Mouse (Mus musculus) CH12.LX (cell line): ENCODE measurements at regions not wholly inside any gene's neighbourhood (a gene's known extent, or its start where the extent isn't known, plus 50 kb on each side); places are given as distances from the start of the nearest gene placed in this dataset.

Source experiments
- DNase-seq: peaks from one replicate; pipeline ENCODE4 v3.0.0-alpha.2; 2013; ENCODE audit errors: extremely low read depth
- H3K27ac ChIP-seq: 2 replicates; pipeline ENCODE4 v1.5.1; 2012; ENCODE audit warnings: low read depth, mild to moderate bottlenecking, control low read depth, moderate library complexity; ENCODE audit not compliant: insufficient read depth
- H3K27me3 ChIP-seq: replicated peaks from 2 replicates; pipeline ENCODE3; 2012; ENCODE audit warnings: inconsistent platforms
- H3K36me3 ChIP-seq, 2 experiments: replicated peaks in 1 of 2; 2 replicates each; pipeline versions ENCODE3 to v1.6.1; 2012; ENCODE audit warnings: inconsistent platforms in 1 of 2, low read length in 1 of 2, mild to moderate bottlenecking in 1 of 2, mixed read lengths in 1 of 2, moderate library complexity in 1 of 2; ENCODE audit not compliant: control insufficient read depth in 1 of 2, insufficient read depth in 1 of 2
- H3K4me1 ChIP-seq, 2 experiments: 2 replicates each; pipeline ENCODE4 v1.6.1; 2012; ENCODE audit warnings: inconsistent platforms in 1 of 2, moderate library complexity in 1 of 2; ENCODE audit not compliant: insufficient read depth in 2 of 2, control insufficient read depth in 1 of 2
- H3K4me2 ChIP-seq: 2 replicates; pipeline ENCODE4 v1.6.1; 2012; ENCODE audit warnings: low read depth, mild to moderate bottlenecking, control low read depth; ENCODE audit not compliant: poor library complexity, insufficient read depth, severe bottlenecking
- H3K4me3 ChIP-seq, 3 experiments: fragments of 150-350 bp in 1 of 3; sonication (generic) in 1 of 3; replicated peaks in 1 of 3; 2 replicates each; pipeline versions ENCODE3 to v1.5.1; 2011 to 2012; ENCODE audit warnings: low read depth in 2 of 3, low read length in 2 of 3, mild to moderate bottlenecking in 2 of 3, moderate library complexity in 2 of 3, control low read depth in 1 of 3, improper control_type of control experiment in 1 of 3, inconsistent platforms in 1 of 3, mixed read lengths in 1 of 3; ENCODE audit not compliant: poor library complexity in 1 of 3
- H3K79me2 ChIP-seq: replicated peaks from 2 replicates; pipeline ENCODE4 v1.6.1; 2012; ENCODE audit warnings: mild to moderate bottlenecking, moderate library complexity; ENCODE audit not compliant: control insufficient read depth, poor library complexity, insufficient read depth, severe bottlenecking; ENCODE audit errors: extremely low read depth
- H3K9ac ChIP-seq: 2 replicates; pipeline ENCODE4 v1.6.1; 2012; ENCODE audit warnings: low read depth, mild to moderate bottlenecking, control low read depth, moderate library complexity; ENCODE audit not compliant: insufficient read depth
- H3K9me3 ChIP-seq: replicated peaks from 2 replicates; pipeline ENCODE3; 2012; ENCODE audit warnings: low read length, inconsistent platforms, mixed read lengths
- CHD1 ChIP-seq: IDR thresholded peaks from 2 replicates; pipeline ENCODE4 v1.6.1; 2012; ENCODE audit warnings: low read depth, low read length, improper control_type of control experiment, inconsistent platforms
- CHD2 ChIP-seq: IDR thresholded peaks from 2 replicates; pipeline ENCODE4 v1.6.1; 2011; ENCODE audit warnings: low read length, improper control_type of control experiment
- CTCF ChIP-seq, 2 experiments: IDR thresholded peaks in 1 of 2; conservative IDR thresholded peaks in 1 of 2; 2 replicates each; pipeline ENCODE4 v1.5.1; 2011 to 2012; ENCODE audit warnings: low read depth in 2 of 2, low read length in 2 of 2, improper control_type of control experiment in 1 of 2, inconsistent platforms in 1 of 2, mild to moderate bottlenecking in 1 of 2, moderate library complexity in 1 of 2
- EP300 ChIP-seq: IDR thresholded peaks from 2 replicates; pipeline ENCODE4 v1.6.1; 2011; ENCODE audit warnings: low read length, improper control_type of control experiment
- GABPA ChIP-seq: IDR thresholded peaks from 2 replicates; pipeline ENCODE4 v1.6.1; 2012; ENCODE audit warnings: low read depth, low read length, improper control_type of control experiment, inconsistent platforms; ENCODE audit not compliant: insufficient replicate concordance
- HCFC1 ChIP-seq: IDR thresholded peaks from 2 replicates; pipeline ENCODE4 v1.6.1; 2012; ENCODE audit warnings: low read depth, mild to moderate bottlenecking, inconsistent platforms, low read length, improper control_type of control experiment
- IRF4 ChIP-seq: IDR thresholded peaks from 2 replicates; pipeline ENCODE4 v1.6.1; 2014; ENCODE audit warnings: low read depth, mild to moderate bottlenecking, inconsistent platforms, low read length, improper control_type of control experiment
- JUN ChIP-seq: IDR thresholded peaks from 2 replicates; pipeline ENCODE4 v1.6.1; 2011; ENCODE audit warnings: low read depth, mild to moderate bottlenecking, low read length, improper control_type of control experiment, moderate library complexity; ENCODE audit not compliant: insufficient read depth
- JUND ChIP-seq: conservative IDR thresholded peaks from 2 replicates; pipeline ENCODE4 v1.6.1; 2011; ENCODE audit warnings: low read depth, low read length, improper control_type of control experiment
- KAT2A ChIP-seq: IDR thresholded peaks from 2 replicates; pipeline ENCODE4 v1.6.1; 2012; ENCODE audit warnings: low read length, improper control_type of control experiment, inconsistent platforms; ENCODE audit not compliant: insufficient replicate concordance
- MAX ChIP-seq: IDR thresholded peaks from 2 replicates; pipeline ENCODE4 v1.6.1; 2011; ENCODE audit warnings: low read length, improper control_type of control experiment
- MEF2A ChIP-seq: IDR thresholded peaks from 2 replicates; pipeline ENCODE4 v1.6.1; 2014; ENCODE audit warnings: low read depth, mild to moderate bottlenecking, inconsistent platforms, low read length, improper control_type of control experiment, borderline replicate concordance
- MXI1 ChIP-seq: IDR thresholded peaks from 2 replicates; pipeline ENCODE4 v1.6.1; 2011; ENCODE audit warnings: mild to moderate bottlenecking, low read depth, low read length, improper control_type of control experiment
- MYC ChIP-seq: IDR thresholded peaks from 2 replicates; pipeline ENCODE4 v1.6.1; 2011; ENCODE audit warnings: low read depth, mild to moderate bottlenecking, improper control_type of control experiment, low read length
- NRF1 ChIP-seq: IDR thresholded peaks from 2 replicates; pipeline ENCODE4 v1.6.1; 2014; ENCODE audit warnings: low read depth, mild to moderate bottlenecking, inconsistent platforms, low read length, improper control_type of control experiment, moderate library complexity
- PAX5 ChIP-seq: IDR thresholded peaks from 2 replicates; pipeline ENCODE4 v1.6.1; 2012; ENCODE audit warnings: low read length, inconsistent platforms, mixed read lengths
- POLR2AphosphoS2 ChIP-seq: IDR thresholded peaks from 2 replicates; pipeline ENCODE4 v1.6.1; 2011; ENCODE audit warnings: low read depth, low read length, improper control_type of control experiment
- RCOR1 ChIP-seq: conservative IDR thresholded peaks from 2 replicates; pipeline ENCODE4 v1.6.1; 2012; ENCODE audit warnings: low read depth, mild to moderate bottlenecking, inconsistent platforms, low read length, improper control_type of control experiment
- SIN3A ChIP-seq: IDR thresholded peaks from 2 replicates; pipeline ENCODE4 v1.6.1; 2012; ENCODE audit warnings: low read length, improper control_type of control experiment, inconsistent platforms
- TBP ChIP-seq: conservative IDR thresholded peaks from 2 replicates; pipeline ENCODE4 v1.6.1; 2011; ENCODE audit warnings: low read depth, low read length, improper control_type of control experiment
- TCF12 ChIP-seq: IDR thresholded peaks from 2 replicates; pipeline ENCODE4 v1.6.1; 2014; ENCODE audit warnings: low read depth, mild to moderate bottlenecking, inconsistent platforms, low read length, improper control_type of control experiment
- UBTF ChIP-seq: IDR thresholded peaks from 2 replicates; pipeline ENCODE4 v1.6.1; 2012; ENCODE audit warnings: low read depth, mild to moderate bottlenecking, inconsistent platforms, low read length, improper control_type of control experiment, moderate library complexity
- USF1 ChIP-seq: IDR thresholded peaks from 2 replicates; pipeline ENCODE4 v1.6.1; 2014; ENCODE audit warnings: low read depth, mild to moderate bottlenecking, inconsistent platforms, low read length, improper control_type of control experiment
- ZC3H11A ChIP-seq: IDR thresholded peaks from 2 replicates; pipeline ENCODE4 v1.6.1; 2012; ENCODE audit warnings: low read depth, mild to moderate bottlenecking, inconsistent platforms, low read length, improper control_type of control experiment
- ZKSCAN1 ChIP-seq: IDR thresholded peaks from 2 replicates; pipeline ENCODE4 v1.6.1; 2012; ENCODE audit warnings: low read depth, inconsistent platforms, low read length, improper control_type of control experiment, borderline replicate concordance
- ZMIZ1 ChIP-seq: IDR thresholded peaks from 2 replicates; pipeline ENCODE4 v1.6.1; 2012; ENCODE audit warnings: low read depth, mild to moderate bottlenecking, inconsistent platforms, low read length, improper control_type of control experiment
- ZNF384 ChIP-seq: IDR thresholded peaks from 2 replicates; pipeline ENCODE4 v1.6.1; 2012; ENCODE audit warnings: low read depth, low read length, improper control_type of control experiment, inconsistent platforms
- dilution Hi-C: fragments of 300-500 bp; cut with MboI; formaldehyde crosslinking; loops from 2 replicates; pipeline ENCODE4 v1.14.3; 2020; ENCODE audit warnings: low sequenced_read_pairs; ENCODE audit not compliant: extremely low pct_unique_long_range_greater_than_20kb, extremely low pct_ligation_motif_present
- in situ Hi-C: fragments of 300-500 bp; cut with MboI; formaldehyde crosslinking; loops from 3 replicates; pipeline ENCODE4 v1.14.3; 2019; ENCODE audit warnings: low sequenced_read_pairs, low pct_ligation_motif_present, low pct_unique_long_range_greater_than_20kb, mixed read lengths

GRCm38 (mm10) chr9:63890717-63891116 is 131.1 kb downstream of the Smad6 start:
- TF ChIP-seq ZC3H11A (no peak), SIN3A (no peak), MAX (no peak), ZMIZ1 (no peak), POLR2AphosphoS2 (no peak), MEF2A (no peak), TBP (no peak), ZNF384 (no peak), UBTF (no peak), GABPA (no peak), HCFC1 (no peak), CHD1 (no peak), RCOR1 (no peak), ZKSCAN1 (no peak), IRF4 (no peak), USF1 (no peak)
- H3K36me3 ChIP-seq = no peaks in the 10 kb centered on the region
- no peak overlapping the region for H3K4me3 ChIP-seq
- in situ Hi-C loops = no loop called here
- no peaks in the 10 kb centered on the region for H3K9me3 ChIP-seq
- H3K4me2 ChIP-seq = no peak overlapping the region
- H3K4me1 ChIP-seq = no peaks in the 10 kb centered on the region
- no peaks in the 10 kb centered on the region for H3K79me2 ChIP-seq
- no peak for DNase-seq
- H3K27ac ChIP-seq = no peak overlapping the region
- dilution Hi-C loops = no loop called here
- no peaks in the 10 kb centered on the region for H3K27me3 ChIP-seq
- no peak overlapping the region for H3K9ac ChIP-seq

GRCm38 (mm10) chr9:63889570-63889969 is 131.8 kb upstream of the Smad3 start:
- no peak overlapping the region for H3K9ac ChIP-seq
- no peak for TF ChIP-seq UBTF
- no peak for TF ChIP-seq EP300
- no peak for TF ChIP-seq PAX5
- no peak for TF ChIP-seq JUN
- no peak for TF ChIP-seq NRF1
- TF ChIP-seq TCF12 = no peak
- TF ChIP-seq KAT2A = no peak
- no peak for TF ChIP-seq CTCF (conservative IDR thresholded peaks at IDR 0.05 in 1 of 2, IDR thresholded peaks at IDR 0.05 in 1 of 2; ENCODE audit: low read depth in 2 of 2, low read length in 2 of 2)
- no peak for TF ChIP-seq HCFC1
- TF ChIP-seq MXI1 = no peak
- no peak for TF ChIP-seq MYC
- no peak for TF ChIP-seq JUND
- no peak for TF ChIP-seq CHD2
- TF ChIP-seq, all 38 proteins: peak for 0
- DNase-seq = no peak
- no peak overlapping the region for H3K27ac ChIP-seq
- H3K9me3 ChIP-seq = no peaks in the 10 kb centered on the region
- in situ Hi-C loops = no loop called here
- no peaks in the 10 kb centered on the region for H3K79me2 ChIP-seq
- no peaks in the 10 kb centered on the region for H3K4me1 ChIP-seq
- H3K4me2 ChIP-seq = no peak overlapping the region
- dilution Hi-C loops = no loop called here
- no peak overlapping the region for H3K4me3 ChIP-seq
- H3K27me3 ChIP-seq = no peaks in the 10 kb centered on the region
- H3K36me3 ChIP-seq = no peaks in the 10 kb centered on the region
